Mouse (Mus musculus): ENCODE data around the gene Sphk1. TPM values are rescaled to one million over a fixed set of nuclear protein-coding genes. Genes with fewer than 3 reads are reported as not detected.
"Not testable (repeated sequence)": the region's sequence is repeated elsewhere in the genome, so short reads cannot be mapped to it uniquely, and the experiment has no call there.

Gene Sphk1
- under 1 TPM in 1 of 2 experiments, not detected in 1; 0.35 TPM for polyA plus RNA-seq (2017; shearing (Covaris generic))

GRCm38 (mm10) chr11:116530187-116531147, at the start of gene Sphk1:
Sphk1 (plus strand) TSS chr11:116530925.
- no peak for ATAC-seq

GRCm38 (mm10) chr11:116480975-116481374, 49.8 kb upstream of the Sphk1 start:
- no peak for ATAC-seq

- ATAC-seq = no peak
These were observed 48.9 kb upstream of the Sphk1 start for GRCm38 (mm10) chr11:116481776-116482175.

- no peak for ATAC-seq
These were observed 46.5 kb upstream of the Sphk1 start for GRCm38 (mm10) chr11:116484261-116484660.

GRCm38 (mm10) chr11:116488207-116488606, 42.5 kb upstream of the Sphk1 start:
- no peak for ATAC-seq

GRCm38 (mm10) chr11:116488693-116489375, 41.9 kb upstream of the Sphk1 start:
- peak; percentile 40 for ATAC-seq

GRCm38 (mm10) chr11:116489771-116490231, 40.9 kb upstream of the Sphk1 start:
- ATAC-seq = peak; percentile 28

- ATAC-seq = peak; percentile 92
These were observed 40.3 kb upstream of the Sphk1 start for GRCm38 (mm10) chr11:116490232-116491107.

- ATAC-seq = no peak
These were observed 39.4 kb upstream of the Sphk1 start for GRCm38 (mm10) chr11:116491338-116491737.

GRCm38 (mm10) chr11:116492507-116492906, 38.2 kb upstream of the Sphk1 start:
- ATAC-seq = not testable (repeated sequence)

- no peak for ATAC-seq
These were observed 37.5 kb upstream of the Sphk1 start for GRCm38 (mm10) chr11:116493191-116493590.

GRCm38 (mm10) chr11:116493795-116494252, 36.9 kb upstream of the Sphk1 start, which contains the start of gene Prpsap1:
Prpsap1 (minus strand) TSS chr11:116494202.
- ATAC-seq = no peak

- no peak for ATAC-seq
These were observed 36.1 kb upstream of the Sphk1 start for GRCm38 (mm10) chr11:116494474-116495174.

GRCm38 (mm10) chr11:116497313-116497712, 33.4 kb upstream of the Sphk1 start:
- ATAC-seq = no peak

- ATAC-seq = no peak
These were observed 32.1 kb upstream of the Sphk1 start for GRCm38 (mm10) chr11:116498596-116498995.

GRCm38 (mm10) chr11:116499018-116499417, 31.7 kb upstream of the Sphk1 start:
- ATAC-seq = no peak

- ATAC-seq = no peak
These were observed 29.5 kb upstream of the Sphk1 start for GRCm38 (mm10) chr11:116501005-116501746.

- ATAC-seq = no peak
These were observed 26.2 kb upstream of the Sphk1 start for GRCm38 (mm10) chr11:116504516-116504915.

- no peak for ATAC-seq
These were observed 25.2 kb upstream of the Sphk1 start for GRCm38 (mm10) chr11:116505573-116505972.

- ATAC-seq = no peak
These were observed 24.4 kb upstream of the Sphk1 start for GRCm38 (mm10) chr11:116506151-116506875.

All from CD4-positive, CD25-positive, alpha-beta regulatory T cell, adult 4 months (primary cell).